Mouse (Mus musculus) gastrocnemius, adult 8-10 months (tissue): Measurements from ENCODE around the gene Gm9008. TPM values are rescaled to one million over a fixed set of nuclear protein-coding genes. Genes with fewer than 3 reads are reported as not detected.
"Not testable (repeated sequence)": the region's sequence is repeated elsewhere in the genome, so short reads cannot be mapped to it uniquely, and the experiment has no call there.

Experiments
- DNase-seq, 2 experiments: peaks; one replicate each; pipeline ENCODE4 v3.0.0; 2022; ENCODE audit warnings: low spot score in 2 of 2
- total RNA-seq, 4 experiments: library from RNA; stranded (reverse); gene quantifications; 2 replicates each; pipeline ENCODE4 v1.2.4; 2022

Gene Gm9008
- total RNA-seq, result 1 to 10 TPM in 1 of 4 experiments, under 1 TPM in 3; 0.61 to 1.2 (median 0.70) TPM

DNA sequence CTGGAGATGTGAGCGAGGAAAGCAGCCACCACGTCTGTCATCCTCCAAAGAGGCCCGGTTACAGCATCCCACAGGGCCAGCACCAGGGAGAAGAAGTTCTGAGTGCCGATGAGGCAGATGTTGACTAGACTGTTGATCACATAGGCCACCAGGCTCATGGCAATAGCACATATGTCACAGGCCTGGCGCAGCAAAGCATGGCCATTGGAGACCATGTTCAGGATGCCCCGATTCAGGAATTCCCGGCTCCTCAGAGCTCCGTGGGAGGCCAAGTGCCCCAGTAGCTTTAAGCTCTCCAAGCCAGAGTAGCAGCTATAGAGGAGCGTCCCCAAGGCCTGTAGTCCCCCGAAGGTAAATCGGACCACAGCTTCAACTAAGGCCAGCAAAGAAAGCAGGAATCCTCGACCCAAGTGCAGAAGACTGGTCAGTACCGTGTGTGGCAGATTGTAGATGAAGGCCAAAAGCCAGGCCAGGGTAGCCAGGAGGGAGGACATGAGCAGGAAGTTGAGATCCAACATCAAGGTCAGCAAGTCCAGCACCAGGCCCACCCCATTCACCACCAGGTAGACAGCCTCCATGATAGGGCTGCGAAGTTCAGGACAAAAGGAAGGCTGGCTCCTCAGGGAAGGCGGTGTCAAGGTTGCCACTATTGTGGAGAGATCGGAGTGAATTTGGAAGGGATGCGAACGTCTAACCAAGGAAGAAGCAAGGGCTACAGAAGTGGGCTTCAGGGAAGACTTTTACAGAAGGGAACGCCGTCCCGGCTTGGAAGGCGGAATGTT lies at the start of gene Gm9008:
Gene Gm9008 (minus strand): TSS at position 731 of the 782 bp plus-strand sequence.
- DNase-seq, result not testable (repeated sequence)

DNA sequence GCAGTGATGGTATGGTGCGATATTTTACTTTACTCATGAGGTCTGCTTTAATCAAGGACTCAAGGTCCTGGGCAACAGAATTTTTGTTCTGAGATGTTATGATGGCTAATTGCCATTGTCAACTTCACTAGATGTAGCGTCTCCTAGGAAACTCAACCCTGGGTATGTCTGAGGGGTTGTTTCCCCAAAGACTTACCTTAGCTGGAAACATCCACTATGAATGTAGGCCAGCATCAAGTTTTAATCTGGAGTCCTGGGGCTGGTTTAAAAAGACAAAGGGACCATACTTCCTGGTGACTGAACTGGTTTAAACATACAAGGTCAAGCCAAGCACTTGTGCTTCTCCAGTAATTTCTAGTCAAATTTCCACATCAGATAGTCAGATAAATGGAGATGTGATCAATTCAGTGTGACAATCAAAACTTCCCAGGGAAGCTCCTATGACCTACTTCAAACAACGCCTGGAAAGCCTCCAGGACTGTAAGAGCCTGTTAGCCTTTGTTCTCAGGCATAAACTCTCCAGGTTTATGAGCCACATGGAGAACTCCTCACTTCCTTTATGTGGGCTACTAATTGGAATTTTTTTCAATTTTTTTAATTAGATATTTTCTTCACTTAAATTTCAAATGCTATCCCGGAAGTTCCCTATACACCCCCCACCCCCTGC lies 24.5 kb upstream of the Gm9008 start:
- DNase-seq, result no peak

DNA sequence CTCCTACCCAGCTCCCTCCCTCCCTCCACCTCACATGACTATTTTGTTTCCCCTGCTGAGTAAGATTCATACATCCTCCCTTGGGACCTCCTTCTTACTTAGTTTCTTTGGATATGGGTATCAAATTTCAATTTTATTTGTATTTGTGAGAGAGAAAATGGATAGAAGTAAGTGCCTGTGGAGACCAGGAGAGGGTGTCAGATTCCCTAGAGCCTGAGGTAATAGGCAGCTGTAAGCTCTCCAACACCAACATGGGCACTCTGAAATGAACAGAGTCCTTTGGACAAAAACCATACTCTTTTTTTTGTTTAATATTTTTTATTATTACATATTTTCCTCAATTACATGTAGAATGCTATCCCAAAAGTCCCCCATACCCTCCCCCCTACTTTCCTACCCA lies 12.6 kb upstream of the Gm9008 start:
- DNase-seq, result no peak

DNA sequence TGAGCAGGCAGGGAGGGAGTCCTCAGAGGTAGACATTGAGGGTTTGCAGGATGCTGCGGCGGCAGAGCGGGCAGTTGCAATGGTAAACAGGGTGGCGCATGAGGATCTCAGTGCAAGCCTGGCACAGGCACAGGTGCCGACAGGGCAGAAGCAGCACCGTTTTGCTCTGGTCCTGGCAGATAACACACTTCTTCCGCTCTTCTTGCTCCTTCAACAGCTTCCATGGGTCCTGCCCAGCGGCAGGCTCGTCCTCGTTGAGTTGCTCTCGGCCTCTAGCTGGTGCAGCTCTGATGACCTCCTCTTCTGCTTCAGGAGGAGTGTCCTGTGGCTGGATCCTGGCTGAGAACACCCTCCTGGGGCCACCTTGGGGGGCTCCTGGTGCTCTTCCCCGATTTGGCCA lies 1.2 kb downstream of the Gm9008 start:
- DNase-seq, result not testable (repeated sequence)

DNA sequence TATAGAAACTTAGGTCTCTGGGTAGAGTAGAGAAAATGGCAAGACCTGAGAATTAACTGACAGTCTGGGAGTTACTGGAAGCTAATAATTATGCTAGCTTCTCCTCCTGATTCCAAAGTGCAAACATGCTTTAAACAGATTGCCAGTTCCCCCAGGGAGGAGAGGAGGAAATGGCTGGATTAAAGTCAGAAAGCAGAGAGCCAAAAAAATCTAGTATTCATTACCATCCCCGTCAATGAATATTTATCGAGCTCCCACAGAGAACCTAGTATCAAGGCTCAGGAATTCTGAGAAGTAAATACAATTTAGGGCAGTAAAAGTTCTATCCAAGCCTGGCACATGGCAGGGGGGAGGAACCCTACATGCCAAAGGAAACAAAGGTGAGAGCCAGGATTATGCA lies 29.4 kb downstream of the Gm9008 start:
- no peak for DNase-seq
